Mouse (Mus musculus): ENCODE measurements around the gene Cbl. TPM values are rescaled to one million over a fixed set of nuclear protein-coding genes. Genes with fewer than 3 reads are reported as not detected.

Cbl gene
- polyA plus RNA-seq, 1 experiment: 8.2 TPM

- Histone ChIP-seq H3K36me3 (ENCODE audit: control insufficient read depth, insufficient read depth) (peaks cover 4% of the 10 kb centered on the region), H3ac (ENCODE audit: control insufficient read depth, insufficient read length, low read depth) (no peak overlapping the region), H3K4me3 (ENCODE audit: insufficient read depth, poor library complexity, severe bottlenecking) (no peak overlapping the region), H3K27me3 (ENCODE audit: control insufficient read depth, insufficient read depth, insufficient read length) (no peaks in the 10 kb centered on the region), H3K79me3 (ENCODE audit: low read depth) (peaks cover 10% of the 10 kb centered on the region), H3K79me2 (ENCODE audit: control insufficient read depth, insufficient read depth) (peaks cover 42% of the 10 kb centered on the region)
- TF ChIP-seq CEBPB (IDR thresholded peaks at IDR 0.05; ENCODE audit: low read depth) (no peak), USF1 (IDR thresholded peaks at IDR 0.05; ENCODE audit: low read depth) (no peak), FOSL1 (IDR thresholded peaks at IDR 0.05; ENCODE audit: insufficient read depth, low read length, poor library complexity, severe bottlenecking) (no peak), MAX (IDR thresholded peaks at IDR 0.05) (no peak), MYOD1 (IDR thresholded peaks at IDR 0.05; ENCODE audit: control insufficient read depth, insufficient read length, low read depth) (no peak), MYOG (IDR thresholded peaks at IDR 0.05; ENCODE audit: control insufficient read depth, extremely low read depth, insufficient read length) (no peak), CTCF (IDR thresholded peaks at IDR 0.05; ENCODE audit: control insufficient read depth, insufficient read depth, insufficient read length) (no peak)
These were observed 39.8 kb downstream of the Cbl start for GRCm38 (mm10) chr9:44194000-44194399.

GRCm38 (mm10) chr9:44192794-44193193 lies 41.1 kb downstream of the Cbl start:
- H3K4me3 ChIP-seq (ENCODE audit: insufficient read depth, poor library complexity, severe bottlenecking): no peak overlapping the region
- TF ChIP-seq FOSL1 (IDR thresholded peaks at IDR 0.05; ENCODE audit: insufficient read depth, low read length, poor library complexity, severe bottlenecking): no peak
- no peak for TF ChIP-seq MAX (IDR thresholded peaks at IDR 0.05)
- no peaks in the 10 kb centered on the region for H3K27me3 ChIP-seq (ENCODE audit: control insufficient read depth, insufficient read depth, insufficient read length)
- H3K79me2 ChIP-seq (ENCODE audit: control insufficient read depth, insufficient read depth): peaks cover 50% of the 10 kb centered on the region
- peaks cover 12% of the 10 kb centered on the region for H3K79me3 ChIP-seq (ENCODE audit: low read depth)
- H3ac ChIP-seq (ENCODE audit: control insufficient read depth, insufficient read length, low read depth): no peak overlapping the region
- H3K36me3 ChIP-seq (ENCODE audit: control insufficient read depth, insufficient read depth): peaks cover 4% of the 10 kb centered on the region

GRCm38 (mm10) chr9:44192312-44192711 lies 41.5 kb downstream of the Cbl start:
- Histone ChIP-seq H3K79me2 (ENCODE audit: control insufficient read depth, insufficient read depth) (peaks cover 55% of the 10 kb centered on the region), H3K4me3 (ENCODE audit: insufficient read depth, poor library complexity, severe bottlenecking) (no peak overlapping the region), H3K27me3 (ENCODE audit: control insufficient read depth, insufficient read depth, insufficient read length) (no peaks in the 10 kb centered on the region), H3ac (ENCODE audit: control insufficient read depth, insufficient read length, low read depth) (no peak overlapping the region), H3K79me3 (ENCODE audit: low read depth) (peaks cover 12% of the 10 kb centered on the region), H3K36me3 (ENCODE audit: control insufficient read depth, insufficient read depth) (peaks cover 4% of the 10 kb centered on the region)
- no peak for TF ChIP-seq MYOD1 (IDR thresholded peaks at IDR 0.05; ENCODE audit: control insufficient read depth, insufficient read length, low read depth)
- TF ChIP-seq FOSL1 (IDR thresholded peaks at IDR 0.05; ENCODE audit: insufficient read depth, low read length, poor library complexity, severe bottlenecking): no peak
- TF ChIP-seq USF1 (IDR thresholded peaks at IDR 0.05; ENCODE audit: low read depth): no peak
- no peak for TF ChIP-seq CEBPB (IDR thresholded peaks at IDR 0.05; ENCODE audit: low read depth)
- no peak for TF ChIP-seq MAX (IDR thresholded peaks at IDR 0.05)
- no peak for TF ChIP-seq CTCF (IDR thresholded peaks at IDR 0.05; ENCODE audit: control insufficient read depth, insufficient read depth, insufficient read length)
- TF ChIP-seq MYOG (IDR thresholded peaks at IDR 0.05; ENCODE audit: control insufficient read depth, extremely low read depth, insufficient read length): no peak

- H3K79me3 ChIP-seq (ENCODE audit: low read depth): peaks cover 9% of the 10 kb centered on the region
- H3K4me3 ChIP-seq (ENCODE audit: insufficient read depth, poor library complexity, severe bottlenecking): no peak overlapping the region
- H3K27me3 ChIP-seq (ENCODE audit: control insufficient read depth, insufficient read depth, insufficient read length): no peaks in the 10 kb centered on the region
- no peak for TF ChIP-seq MYOD1 (IDR thresholded peaks at IDR 0.05; ENCODE audit: control insufficient read depth, insufficient read length, low read depth)
- TF ChIP-seq CEBPB (IDR thresholded peaks at IDR 0.05; ENCODE audit: low read depth): peak; percentile 31
- peaks cover 4% of the 10 kb centered on the region for H3K36me3 ChIP-seq (ENCODE audit: control insufficient read depth, insufficient read depth)
- H3ac ChIP-seq (ENCODE audit: control insufficient read depth, insufficient read length, low read depth): no peak overlapping the region
- H3K79me2 ChIP-seq (ENCODE audit: control insufficient read depth, insufficient read depth): peaks cover 51% of the 10 kb centered on the region
These were observed 42.7 kb downstream of the Cbl start for GRCm38 (mm10) chr9:44191166-44191565.

- TF ChIP-seq FOSL1 (IDR thresholded peaks at IDR 0.05; ENCODE audit: insufficient read depth, low read length, poor library complexity, severe bottlenecking) (no peak), CEBPB (IDR thresholded peaks at IDR 0.05; ENCODE audit: low read depth) (no peak), CTCF (IDR thresholded peaks at IDR 0.05; ENCODE audit: control insufficient read depth, insufficient read depth, insufficient read length) (no peak), USF1 (IDR thresholded peaks at IDR 0.05; ENCODE audit: low read depth) (no peak), MAX (IDR thresholded peaks at IDR 0.05) (no peak), MYOG (IDR thresholded peaks at IDR 0.05; ENCODE audit: control insufficient read depth, extremely low read depth, insufficient read length) (no peak), MYOD1 (IDR thresholded peaks at IDR 0.05; ENCODE audit: control insufficient read depth, insufficient read length, low read depth) (no peak)
- peaks cover 6% of the 10 kb centered on the region for H3K79me3 ChIP-seq (ENCODE audit: low read depth)
- no peak overlapping the region for H3ac ChIP-seq (ENCODE audit: control insufficient read depth, insufficient read length, low read depth)
- no peaks in the 10 kb centered on the region for H3K36me3 ChIP-seq (ENCODE audit: control insufficient read depth, insufficient read depth)
- peaks cover 55% of the 10 kb centered on the region for H3K79me2 ChIP-seq (ENCODE audit: control insufficient read depth, insufficient read depth)
- H3K4me3 ChIP-seq (ENCODE audit: insufficient read depth, poor library complexity, severe bottlenecking): no peak overlapping the region
- H3K27me3 ChIP-seq (ENCODE audit: control insufficient read depth, insufficient read depth, insufficient read length): no peaks in the 10 kb centered on the region
These were observed 45.6 kb downstream of the Cbl start for GRCm38 (mm10) chr9:44188223-44188622.

- Histone ChIP-seq H3K4me3 (ENCODE audit: insufficient read depth, poor library complexity, severe bottlenecking) (no peak overlapping the region), H3K27me3 (ENCODE audit: control insufficient read depth, insufficient read depth, insufficient read length) (no peaks in the 10 kb centered on the region), H3K79me2 (ENCODE audit: control insufficient read depth, insufficient read depth) (peaks cover 26% of the 10 kb centered on the region), H3K79me3 (ENCODE audit: low read depth) (peaks cover 6% of the 10 kb centered on the region), H3K36me3 (ENCODE audit: control insufficient read depth, insufficient read depth) (peaks cover 3% of the 10 kb centered on the region), H3ac (ENCODE audit: control insufficient read depth, insufficient read length, low read depth) (no peak overlapping the region)
- TF ChIP-seq CEBPB (IDR thresholded peaks at IDR 0.05; ENCODE audit: low read depth) (no peak), MAX (IDR thresholded peaks at IDR 0.05) (no peak), MYOG (IDR thresholded peaks at IDR 0.05; ENCODE audit: control insufficient read depth, extremely low read depth, insufficient read length) (no peak), MYOD1 (IDR thresholded peaks at IDR 0.05; ENCODE audit: control insufficient read depth, insufficient read length, low read depth) (no peak), CTCF (IDR thresholded peaks at IDR 0.05; ENCODE audit: control insufficient read depth, insufficient read depth, insufficient read length) (no peak), USF1 (IDR thresholded peaks at IDR 0.05; ENCODE audit: low read depth) (no peak), FOSL1 (IDR thresholded peaks at IDR 0.05; ENCODE audit: insufficient read depth, low read length, poor library complexity, severe bottlenecking) (no peak)
These were observed 51.6 kb downstream of the Cbl start for GRCm38 (mm10) chr9:44182260-44182659.

Measured in C2C12 (cell line).